Mouse (Mus musculus): ENCODE results near the gene Fcnb.

The Fcnb gene

GRCm38 (mm10) chr2:28084768-28085167, at the start of gene Fcnb:
Fcnb (minus strand) TSS chr2:28084885.
- in situ Hi-C loops (cut with MboI, MseI), result no loop called here

- in situ Hi-C loops (cut with MboI, MseI), result no loop called here
Observed at GRCm38 (mm10) chr2:28133833-28134232, 49.1 kb upstream of the Fcnb start.

GRCm38 (mm10) chr2:28132117-28132516, 47.4 kb upstream of the Fcnb start:
- in situ Hi-C loops (cut with MboI, MseI), result no loop called here

GRCm38 (mm10) chr2:28126763-28127438, 42.2 kb upstream of the Fcnb start:
- in situ Hi-C loops (cut with MboI, MseI), result no loop called here

GRCm38 (mm10) chr2:28123910-28124309, 39.2 kb upstream of the Fcnb start:
- in situ Hi-C loops (cut with MboI, MseI), result no loop called here

- in situ Hi-C loops (cut with MboI, MseI), result no loop called here
Observed at GRCm38 (mm10) chr2:28121309-28121708, 36.6 kb upstream of the Fcnb start.

GRCm38 (mm10) chr2:28120342-28120741, 35.7 kb upstream of the Fcnb start:
- in situ Hi-C loops (cut with MboI, MseI), result no loop called here

GRCm38 (mm10) chr2:28118518-28119116, 33.9 kb upstream of the Fcnb start:
- in situ Hi-C loops (cut with MboI, MseI), result no loop called here

GRCm38 (mm10) chr2:28117490-28118308, 33.0 kb upstream of the Fcnb start:
- in situ Hi-C loops (cut with MboI, MseI), result no loop called here

- in situ Hi-C loops (cut with MboI, MseI), result no loop called here
Observed at GRCm38 (mm10) chr2:28108763-28109162, 24.1 kb upstream of the Fcnb start.

- in situ Hi-C loops (cut with MboI, MseI), result no loop called here
Observed at GRCm38 (mm10) chr2:28106002-28106401, 21.3 kb upstream of the Fcnb start.

- in situ Hi-C loops (cut with MboI, MseI), result no loop called here
Observed at GRCm38 (mm10) chr2:28103653-28104052, 19.0 kb upstream of the Fcnb start.

GRCm38 (mm10) chr2:28101892-28102291, 17.2 kb upstream of the Fcnb start:
- in situ Hi-C loops (cut with MboI, MseI), result no loop called here

- in situ Hi-C loops (cut with MboI, MseI), result no loop called here
Observed at GRCm38 (mm10) chr2:28100796-28101483, 16.3 kb upstream of the Fcnb start.

- in situ Hi-C loops (cut with MboI, MseI), result no loop called here
Observed at GRCm38 (mm10) chr2:28098547-28099505, 14.1 kb upstream of the Fcnb start.

GRCm38 (mm10) chr2:28096751-28097309, 12.1 kb upstream of the Fcnb start:
- in situ Hi-C loops (cut with MboI, MseI), result no loop called here

GRCm38 (mm10) chr2:28092099-28092498, 7.4 kb upstream of the Fcnb start:
- in situ Hi-C loops (cut with MboI, MseI), result no loop called here

- in situ Hi-C loops (cut with MboI, MseI), result no loop called here
Observed at GRCm38 (mm10) chr2:28091042-28091441, 6.4 kb upstream of the Fcnb start.

GRCm38 (mm10) chr2:28090299-28091008, 5.8 kb upstream of the Fcnb start:
- in situ Hi-C loops (cut with MboI, MseI), result no loop called here

GRCm38 (mm10) chr2:28089095-28089494, 4.4 kb upstream of the Fcnb start:
- in situ Hi-C loops (cut with MboI, MseI), result no loop called here
